Mouse (Mus musculus) lung, postnatal 10 days (tissue): ENCODE results near the gene Pgbd5.

Experiments
- DNase-seq: peaks from one replicate; pipeline ENCODE4 v3.0.0; 2021

Gene Pgbd5

GRCm38 (mm10) chr8:124386225-124386899, 53.1 kb downstream of the Pgbd5 start:
- no peak for DNase-seq

GRCm38 (mm10) chr8:124384336-124384735, 55.1 kb downstream of the Pgbd5 start:
- DNase-seq, result no peak

GRCm38 (mm10) chr8:124382235-124382634, 57.2 kb downstream of the Pgbd5 start:
- DNase-seq, result no peak

- DNase-seq, result no peak
Measured at GRCm38 (mm10) chr8:124379289-124379688, 60.2 kb downstream of the Pgbd5 start.

- no peak for DNase-seq
Measured at GRCm38 (mm10) chr8:124376406-124376805, 63.1 kb downstream of the Pgbd5 start.

- DNase-seq, result no peak
Measured at GRCm38 (mm10) chr8:124375727-124376126, 63.7 kb downstream of the Pgbd5 start.

GRCm38 (mm10) chr8:124375168-124375567, 64.3 kb downstream of the Pgbd5 start:
- DNase-seq, result peak; percentile 60

- DNase-seq, result no peak
Measured at GRCm38 (mm10) chr8:124373753-124374152, 65.7 kb downstream of the Pgbd5 start.

- no peak for DNase-seq
Measured at GRCm38 (mm10) chr8:124371410-124372123, 67.9 kb downstream of the Pgbd5 start.

- no peak for DNase-seq
Measured at GRCm38 (mm10) chr8:124370422-124371183, 68.9 kb downstream of the Pgbd5 start.

- peak; percentile 77 for DNase-seq
Measured at GRCm38 (mm10) chr8:124368213-124368612, 71.2 kb downstream of the Pgbd5 start.

- DNase-seq, result no peak
Measured at GRCm38 (mm10) chr8:124363337-124363736, 76.1 kb downstream of the Pgbd5 start.

GRCm38 (mm10) chr8:124362589-124362988, 76.9 kb downstream of the Pgbd5 start:
- no peak for DNase-seq

GRCm38 (mm10) chr8:124361773-124362427, 77.6 kb downstream of the Pgbd5 start:
- no peak for DNase-seq

GRCm38 (mm10) chr8:124360911-124361310, 78.5 kb downstream of the Pgbd5 start:
- DNase-seq, result no peak

- DNase-seq, result no peak
Measured at GRCm38 (mm10) chr8:124351636-124352035, 87.8 kb downstream of the Pgbd5 start.

GRCm38 (mm10) chr8:124349663-124350062, 89.8 kb downstream of the Pgbd5 start:
- peak; percentile 87 for DNase-seq

GRCm38 (mm10) chr8:124348087-124348486, 91.4 kb downstream of the Pgbd5 start:
- no peak for DNase-seq

- peak; percentile 74 for DNase-seq
Measured at GRCm38 (mm10) chr8:124346852-124347523, 92.5 kb downstream of the Pgbd5 start.

- no peak for DNase-seq
Measured at GRCm38 (mm10) chr8:124345098-124345497, 94.4 kb downstream of the Pgbd5 start.

GRCm38 (mm10) chr8:124343991-124344390, 95.5 kb downstream of the Pgbd5 start:
- DNase-seq, result no peak

GRCm38 (mm10) chr8:124343151-124343550, 96.3 kb downstream of the Pgbd5 start:
- no peak for DNase-seq
